Mouse (Mus musculus): ENCODE results near the gene Nol10.

DNA sequence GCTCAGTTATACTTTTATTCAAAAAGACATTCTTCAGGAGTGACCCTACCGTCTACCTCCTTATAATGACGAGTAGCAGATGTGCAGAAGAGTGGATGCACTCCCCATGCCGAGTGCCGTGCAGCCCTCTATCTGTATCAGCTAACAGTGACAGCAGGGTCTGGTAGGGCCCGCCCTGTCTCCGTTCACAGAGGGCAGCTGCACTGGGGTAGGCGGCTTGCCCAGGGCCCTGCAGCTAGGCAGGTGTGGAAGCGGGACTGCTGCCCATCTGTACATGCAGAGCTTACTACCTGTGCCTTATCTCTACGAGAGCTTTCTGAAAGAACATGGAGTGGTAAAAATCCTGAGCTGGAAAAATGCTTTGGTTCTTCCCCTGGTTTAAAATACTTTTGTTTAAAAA is 11.8 kb downstream of the Nol10 start:
- no peak for TF ChIP-seq POLR2A (IDR thresholded peaks at IDR 0.05; ENCODE audit: control insufficient read depth, extremely low read depth, insufficient read depth, low read length, poor library complexity)
- no peak for TF ChIP-seq CTCF (IDR thresholded peaks at IDR 0.05; ENCODE audit: borderline replicate concordance, control insufficient read depth, extremely low read depth, insufficient read depth, low read length, poor library complexity)
